Mouse (Mus musculus) macrophage (primary cell): ENCODE results near the gene Il9r. TPM values are rescaled to one million over a fixed set of nuclear protein-coding genes. Genes with fewer than 3 reads are reported as not detected.

Experiments used
- H3K27ac ChIP-seq: fragments of 350-480 bp; formaldehyde crosslinking; 2 replicates; pipeline ENCODE4 v1.9.0; 2021
- H3K36me3 ChIP-seq: fragments of 350-480 bp; formaldehyde crosslinking; 2 replicates; pipeline ENCODE4 v1.9.0; 2021; ENCODE audit errors: inconsistent target
- H3K4me3 ChIP-seq: fragments of 350-480 bp; formaldehyde crosslinking; 2 replicates; pipeline ENCODE4 v1.9.0; 2021; ENCODE audit errors: inconsistent target
- H3K79me2 ChIP-seq: fragments of 350-480 bp; formaldehyde crosslinking; 2 replicates; pipeline ENCODE4 v1.9.0; 2021; ENCODE audit errors: inconsistent target
- WGBS: methylation state at CpG from one replicate; pipeline ENCODE4 v1.1.7; 2026; ENCODE audit warnings: inconsistent platforms; ENCODE audit not compliant: missing documents; 5-methylcytosine and 5-hydroxymethylcytosine counted together
- polyA plus RNA-seq: library from polyadenylated mRNA; stranded (reverse); fragments of 250-400 nt; gene quantifications from 3 replicates; pipeline ENCODE4 v1.2.4, GENCODE M21; 2018; ENCODE audit warnings: inconsistent platforms
- total RNA-seq, 78 experiments: library from RNA; depleted of rRNA; stranded (reverse); fragments of 250-400 nt; gene quantifications; 1 replicate in 9 of 78; 2 replicates in 24 of 78; 3 replicates in 43 of 78; 4 replicates in 2 of 78; pipeline ENCODE4 v1.2.4; 2018; ENCODE audit warnings: inconsistent platforms in 56 of 78

Gene Il9r
- not detected for total RNA-seq (2018; cell fraction: chromatin; rRNA removed)
- not detected for total RNA-seq (2018; cell fraction: cytosol; rRNA removed)
- total RNA-seq (2018; cell fraction: nucleus; rRNA removed) = not detected
- not detected in 3 replicates for polyA plus RNA-seq

DNA sequence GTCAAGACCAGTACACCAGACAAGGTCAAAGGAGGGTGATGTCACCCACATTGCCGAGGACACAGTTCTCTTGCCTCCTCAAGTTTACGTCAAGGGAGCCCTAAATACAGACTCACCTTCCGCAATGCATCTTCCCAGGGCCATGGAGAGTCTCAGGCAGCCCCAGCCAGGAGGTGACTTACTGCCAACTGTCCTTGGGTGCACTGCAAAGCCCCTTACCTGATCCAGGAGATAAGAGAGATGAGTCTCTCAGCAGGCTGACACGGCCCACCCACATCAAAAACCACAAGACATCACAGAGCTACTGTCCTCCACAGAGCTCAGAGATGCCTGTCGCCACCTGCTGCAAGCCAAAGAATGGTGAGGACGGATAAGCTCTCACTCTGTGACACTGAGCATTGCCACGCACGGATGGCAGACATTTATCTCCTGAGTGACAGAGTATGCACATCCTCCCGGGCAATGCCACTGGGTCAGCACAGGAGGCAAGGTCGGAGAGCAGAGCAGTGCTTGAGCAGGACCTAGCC is at the start of gene Il9r:
TSS of gene Il9r (minus strand) at position 205 of the 527 bp plus-strand sequence.
- no peak within 1 kb of the TSS for H3K4me3 ChIP-seq
- 82% methylated on average over 10 of the region's 10 CpGs for WGBS
- H3K36me3 ChIP-seq = no peaks in the 10 kb centered on the region

DNA sequence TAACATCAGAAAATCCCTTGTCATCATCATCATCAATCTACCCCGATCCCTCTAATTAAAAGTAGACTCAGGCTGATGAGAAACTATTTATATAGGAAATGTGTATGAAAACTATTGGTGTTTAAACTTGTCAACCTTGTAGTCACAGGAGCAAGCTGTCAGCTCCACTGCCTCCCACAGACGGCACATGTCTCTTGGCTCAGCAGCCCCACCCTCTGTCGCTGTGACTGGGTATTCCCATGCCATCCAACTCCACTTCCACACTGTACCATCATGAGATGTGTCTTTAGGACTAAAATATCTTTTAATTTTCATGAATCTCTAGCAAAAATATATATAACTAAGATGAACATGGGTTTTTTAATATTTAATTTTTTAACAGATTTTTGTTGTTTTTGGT is 48.3 kb upstream of the Il9r start:
- 79% methylated on average over 3 of the region's 3 CpGs for WGBS
- H3K79me2 ChIP-seq = no peaks in the 10 kb centered on the region
- no peak overlapping the region for H3K4me3 ChIP-seq
- H3K36me3 ChIP-seq = peaks cover 59% of the 10 kb centered on the region
- H3K27ac ChIP-seq = no peak overlapping the region

More for the DNA sequence above, at the start of gene Il9r:
- H3K27ac ChIP-seq = no peak within 1 kb of the TSS
- no peaks in the 10 kb centered on the region for H3K79me2 ChIP-seq

GRCm38 (mm10) chr11:32247068-32247467 is 47.0 kb upstream of the Il9r start:
- Histone ChIP-seq H3K79me2 (no peaks in the 10 kb centered on the region), H3K36me3 (peaks cover 54% of the 10 kb centered on the region), H3K4me3 (no peak overlapping the region), H3K27ac (no peak overlapping the region)

DNA sequence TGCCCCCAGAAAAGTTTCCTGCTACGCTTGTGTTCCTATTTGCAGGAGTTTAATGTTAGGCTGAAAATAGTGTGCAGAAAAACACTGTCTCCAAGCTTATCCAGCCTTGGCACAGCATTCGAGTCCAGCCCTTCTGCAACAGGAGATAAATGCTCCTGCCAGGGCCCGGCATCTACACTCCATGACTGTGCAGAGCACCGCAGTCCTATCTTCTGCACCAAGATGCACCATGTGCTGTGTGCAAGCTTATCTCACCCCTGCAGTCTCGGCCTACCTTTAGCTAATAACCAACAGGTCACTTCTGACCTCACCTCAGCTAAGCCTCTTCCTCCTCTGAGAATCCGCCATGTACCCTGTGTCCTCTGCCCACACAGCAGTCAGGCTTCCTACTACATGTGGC is 45.5 kb upstream of the Il9r start:
- peaks cover 55% of the 10 kb centered on the region for H3K36me3 ChIP-seq
- 95% methylated on average over 6 of the region's 6 CpGs for WGBS
- no peak overlapping the region for H3K4me3 ChIP-seq
- H3K27ac ChIP-seq = no peak overlapping the region
- no peaks in the 10 kb centered on the region for H3K79me2 ChIP-seq

DNA sequence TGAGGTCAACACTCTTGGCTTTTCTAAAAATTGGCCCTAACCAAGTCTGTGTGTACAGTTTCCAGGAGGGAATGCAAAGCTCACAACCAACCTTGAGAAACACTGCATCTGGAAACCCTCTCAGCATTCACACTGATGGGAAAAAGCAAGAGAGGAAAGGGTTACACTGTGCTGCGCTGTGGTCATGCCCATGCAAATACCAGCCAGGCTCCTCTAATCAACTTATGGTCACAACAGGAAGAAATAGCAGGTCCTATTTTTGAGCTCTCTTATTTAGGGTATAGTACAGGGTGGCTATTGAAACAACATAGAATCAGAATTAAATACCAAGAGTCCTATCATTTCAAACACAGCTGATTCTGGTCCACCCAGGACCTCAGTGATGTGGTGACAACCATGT is 44.5 kb upstream of the Il9r start:
- H3K27ac ChIP-seq = no peak overlapping the region
- no peaks in the 10 kb centered on the region for H3K79me2 ChIP-seq
- peaks cover 49% of the 10 kb centered on the region for H3K36me3 ChIP-seq
- H3K4me3 ChIP-seq = no peak overlapping the region
- WGBS = 91% methylated on average over 1 of the region's 1 CpGs

DNA sequence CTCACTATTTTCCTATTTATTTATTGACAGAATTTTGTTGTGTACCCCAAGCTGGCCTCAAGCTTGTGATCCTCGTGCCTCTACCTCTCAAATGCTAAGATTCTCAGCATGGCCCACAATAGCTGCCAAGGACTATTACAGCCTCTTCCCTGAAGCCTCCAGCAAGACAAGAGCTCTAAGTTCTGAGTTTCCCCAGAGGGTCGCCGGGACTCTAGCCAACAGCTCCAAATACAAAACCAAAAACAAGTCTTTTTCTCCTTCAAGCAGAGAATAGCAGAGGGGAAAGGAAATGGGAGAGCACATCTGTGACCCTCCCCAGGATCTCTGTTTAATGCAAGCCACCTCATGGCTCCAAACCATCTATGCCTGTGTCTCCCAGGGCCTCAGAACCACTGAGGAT is 44.0 kb upstream of the Il9r start:
- Histone ChIP-seq H3K27ac (no peak overlapping the region), H3K4me3 (no peak overlapping the region), H3K36me3 (peaks cover 43% of the 10 kb centered on the region), H3K79me2 (no peaks in the 10 kb centered on the region)
- WGBS = 100% methylated on average over 3 of the region's 3 CpGs

DNA sequence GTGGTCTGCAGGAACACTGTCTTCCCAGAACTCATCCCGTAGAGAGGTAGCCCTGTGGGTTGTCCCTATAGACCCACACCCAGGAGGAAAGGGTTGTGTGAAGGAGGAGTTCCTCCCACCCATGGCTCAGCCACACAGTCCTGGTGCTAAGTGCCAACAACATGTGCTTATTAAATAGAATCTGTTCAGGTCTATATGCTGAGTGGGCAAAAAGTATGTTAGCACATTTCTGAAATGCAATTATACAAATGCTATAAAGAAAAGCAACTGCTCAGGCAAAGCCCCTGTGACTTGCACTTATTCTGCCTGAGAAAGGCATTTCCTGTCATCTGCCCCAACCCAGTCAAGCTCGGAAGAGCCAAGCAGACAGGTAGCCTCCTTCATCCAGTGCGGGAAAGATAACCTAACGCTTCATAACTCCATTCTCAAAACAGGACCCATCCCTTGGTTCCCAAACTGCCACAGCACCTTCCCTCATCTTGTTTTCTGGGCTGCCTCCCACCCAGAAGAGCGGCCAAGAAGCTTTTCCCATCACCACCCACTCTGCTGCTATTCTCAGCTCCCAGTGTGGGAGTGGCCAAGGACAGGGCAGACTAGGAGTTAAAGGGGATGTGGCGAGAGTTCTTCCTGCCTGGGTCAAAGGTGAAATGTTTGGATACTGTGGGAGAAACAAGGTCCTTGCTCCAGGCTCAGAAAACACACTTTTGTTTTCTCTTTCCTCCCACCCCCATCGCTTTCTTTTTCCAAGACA is 43.3 kb upstream of the Il9r start:
- no peaks in the 10 kb centered on the region for H3K79me2 ChIP-seq
- 85% methylated on average over 7 of the region's 7 CpGs for WGBS
- no peak overlapping the region for H3K27ac ChIP-seq
- H3K4me3 ChIP-seq = no peak overlapping the region
- H3K36me3 ChIP-seq = peaks cover 40% of the 10 kb centered on the region

- Histone ChIP-seq H3K27ac (no peak overlapping the region), H3K36me3 (peaks cover 33% of the 10 kb centered on the region), H3K4me3 (no peak overlapping the region), H3K79me2 (no peaks in the 10 kb centered on the region)
- WGBS = 93% methylated on average over 3 of the region's 3 CpGs
These were observed 42.1 kb upstream of the Il9r start for GRCm38 (mm10) chr11:32242209-32242608.

DNA sequence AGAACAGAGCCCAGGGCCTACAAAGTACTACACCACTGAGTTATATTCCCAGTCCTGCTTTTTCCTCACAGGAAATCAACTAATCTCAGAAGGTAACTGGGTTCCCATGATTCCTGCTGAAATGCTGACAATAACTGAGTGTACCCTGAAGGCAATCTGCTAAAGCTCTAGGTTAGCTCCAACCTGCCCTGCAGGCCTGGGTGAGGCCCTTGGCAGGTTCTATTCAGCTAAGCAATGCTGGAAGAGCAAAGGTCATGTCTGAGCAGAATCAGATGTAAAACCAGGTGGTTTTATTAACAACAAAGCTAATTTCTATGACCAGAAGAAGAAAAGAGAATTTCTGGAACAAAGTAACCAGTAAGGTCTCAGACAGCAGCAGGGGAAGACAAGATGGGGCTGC is 41.3 kb upstream of the Il9r start:
- H3K36me3 ChIP-seq = peaks cover 33% of the 10 kb centered on the region
- no peak overlapping the region for H3K4me3 ChIP-seq
- no peak overlapping the region for H3K27ac ChIP-seq
- no peaks in the 10 kb centered on the region for H3K79me2 ChIP-seq

GRCm38 (mm10) chr11:32238093-32238860 is 38.2 kb upstream of the Il9r start:
- WGBS = 41% methylated on average over 4 of the region's 5 CpGs
- H3K36me3 ChIP-seq = peaks cover 40% of the 10 kb centered on the region
- H3K79me2 ChIP-seq = no peaks in the 10 kb centered on the region
- H3K4me3 ChIP-seq = no peak overlapping the region
- H3K27ac ChIP-seq = no peak overlapping the region

- WGBS = 94% methylated on average over 3 of the region's 3 CpGs
- Histone ChIP-seq H3K79me2 (no peaks in the 10 kb centered on the region), H3K4me3 (no peak overlapping the region), H3K27ac (no peak overlapping the region), H3K36me3 (peaks cover 37% of the 10 kb centered on the region)
These were observed 37.3 kb upstream of the Il9r start for GRCm38 (mm10) chr11:32237411-32237795.

- Histone ChIP-seq H3K36me3 (peaks cover 42% of the 10 kb centered on the region), H3K27ac (no peak overlapping the region), H3K4me3 (no peak overlapping the region), H3K79me2 (no peaks in the 10 kb centered on the region)
- WGBS = 80% methylated on average over 9 of the region's 9 CpGs
These were observed 36.8 kb upstream of the Il9r start for GRCm38 (mm10) chr11:32236712-32237410.

- 94% methylated on average over 2 of the region's 2 CpGs for WGBS
- Histone ChIP-seq H3K36me3 (peaks cover 41% of the 10 kb centered on the region), H3K27ac (no peak overlapping the region), H3K4me3 (no peak overlapping the region), H3K79me2 (no peaks in the 10 kb centered on the region)
These were observed 36.1 kb upstream of the Il9r start for GRCm38 (mm10) chr11:32236132-32236531.

DNA sequence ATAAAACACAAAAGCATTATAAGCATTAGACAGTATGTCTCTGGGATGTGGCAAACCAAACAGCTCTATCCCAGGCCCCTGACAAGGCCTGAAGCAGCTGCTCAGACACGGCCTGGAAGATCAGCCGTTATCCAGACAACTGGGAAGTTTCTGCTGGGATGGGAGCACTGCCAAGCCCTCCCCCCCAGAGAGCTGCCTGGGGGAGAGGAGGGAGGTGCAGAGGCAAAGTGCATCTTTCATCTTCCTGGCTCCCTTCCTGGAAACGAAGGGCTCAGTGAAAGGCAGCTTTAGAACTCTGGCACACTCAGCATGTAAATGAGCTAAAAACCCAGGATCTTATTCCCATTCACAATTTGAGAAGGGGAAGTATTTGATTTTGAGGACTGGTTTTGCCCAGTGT is 35.6 kb upstream of the Il9r start:
- Histone ChIP-seq H3K27ac (no peak overlapping the region), H3K36me3 (peaks cover 36% of the 10 kb centered on the region), H3K4me3 (no peak overlapping the region), H3K79me2 (no peaks in the 10 kb centered on the region)
- 92% methylated on average over 3 of the region's 3 CpGs for WGBS
